Mouse (Mus musculus): ENCODE results near the gene Ptpn12. TPM values are rescaled to one million over a fixed set of nuclear protein-coding genes. Genes with fewer than 3 reads are reported as not detected.

The Ptpn12 gene
- polyA plus RNA-seq, 1 experiment from 2014 or later: 22.5 TPM

- Histone ChIP-seq H3K4me2 (no peak overlapping the region), H3K9me3 (replicated peaks; ENCODE audit: control insufficient read depth, low read length) (no peaks in the 10 kb centered on the region), H3K36me3 (ENCODE audit: control insufficient read depth, insufficient read depth, low read length) (no peaks in the 10 kb centered on the region), H3K4me3 (ENCODE audit: low read depth, low read length) (no peak overlapping the region), H3K27ac (ENCODE audit: low read depth, low read length) (no peak overlapping the region), H3K9ac (ENCODE audit: low read depth, low read length) (no peak overlapping the region), H3K27me3 (ENCODE audit: control insufficient read depth, insufficient read depth, low read length) (no peaks in the 10 kb centered on the region), H3K4me1 (ENCODE audit: control insufficient read depth, insufficient read depth, low read length) (peaks cover 5% of the 10 kb centered on the region; the same call in 1 of the 2 replicates)
- ATAC-seq (replicated peaks; ENCODE audit: insufficient number of reproducible peaks, low FRiP score, low TSS enrichment): no peak
- 68% methylated on average over 6 of the region's 6 CpGs for WGBS (ENCODE audit: insufficient replicate concordance)
Measured at GRCm38 (mm10) chr5:21034388-21034966, 21.2 kb downstream of the Ptpn12 start.

- no peak overlapping the region for H3K4me3 ChIP-seq (ENCODE audit: low read depth, low read length)
- ATAC-seq (replicated peaks; ENCODE audit: insufficient number of reproducible peaks, low FRiP score, low TSS enrichment): no peak
- 74% methylated on average over 11 of the region's 11 CpGs for WGBS (ENCODE audit: insufficient replicate concordance)
Measured at GRCm38 (mm10) chr5:21033382-21034056, 22.2 kb downstream of the Ptpn12 start.

GRCm38 (mm10) chr5:21032626-21033025 lies 23.1 kb downstream of the Ptpn12 start:
- H3K9ac ChIP-seq (ENCODE audit: low read depth, low read length): no peak overlapping the region
- peaks cover 10% of the 10 kb centered on the region for H3K36me3 ChIP-seq (ENCODE audit: control insufficient read depth, insufficient read depth, low read length)
- H3K4me3 ChIP-seq (ENCODE audit: low read depth, low read length): no peak overlapping the region
- peaks cover 5% of the 10 kb centered on the region; the same call in 1 of the 2 replicates for H3K4me1 ChIP-seq (ENCODE audit: control insufficient read depth, insufficient read depth, low read length)
- no peak for ATAC-seq (replicated peaks; ENCODE audit: insufficient number of reproducible peaks, low FRiP score, low TSS enrichment)
- 87% methylated on average over 3 of the region's 3 CpGs for whole genome bisulfite sequencing (ENCODE audit: insufficient replicate concordance)
- no peaks in the 10 kb centered on the region for H3K27me3 ChIP-seq (ENCODE audit: control insufficient read depth, insufficient read depth, low read length)
- H3K27ac ChIP-seq (ENCODE audit: low read depth, low read length): no peak overlapping the region
- H3K9me3 ChIP-seq (replicated peaks; ENCODE audit: control insufficient read depth, low read length): no peaks in the 10 kb centered on the region
- no peak overlapping the region for H3K4me2 ChIP-seq

More at GRCm38 (mm10) chr5:21033382-21034056, 22.2 kb downstream of the Ptpn12 start:
- Histone ChIP-seq H3K27me3 (ENCODE audit: control insufficient read depth, insufficient read depth, low read length) (no peaks in the 10 kb centered on the region), H3K9ac (ENCODE audit: low read depth, low read length) (no peak overlapping the region), H3K36me3 (ENCODE audit: control insufficient read depth, insufficient read depth, low read length) (0 out of 2 replicates have a peak, but pooled peaks cover 3% of the 10 kb centered on the region), H3K27ac (ENCODE audit: low read depth, low read length) (no peak overlapping the region), H3K9me3 (replicated peaks; ENCODE audit: control insufficient read depth, low read length) (no peaks in the 10 kb centered on the region), H3K4me1 (ENCODE audit: control insufficient read depth, insufficient read depth, low read length) (peaks cover 5% of the 10 kb centered on the region; the same call in 1 of the 2 replicates), H3K4me2 (no peak overlapping the region)

GRCm38 (mm10) chr5:21030226-21030625 lies 25.5 kb downstream of the Ptpn12 start:
- H3K9ac ChIP-seq (ENCODE audit: low read depth, low read length): no peak overlapping the region
- no peaks in the 10 kb centered on the region for H3K9me3 ChIP-seq (replicated peaks; ENCODE audit: control insufficient read depth, low read length)
- ATAC-seq (replicated peaks; ENCODE audit: insufficient number of reproducible peaks, low FRiP score, low TSS enrichment): no peak
- peaks cover 13% of the 10 kb centered on the region for H3K36me3 ChIP-seq (ENCODE audit: control insufficient read depth, insufficient read depth, low read length)
- H3K4me3 ChIP-seq (ENCODE audit: low read depth, low read length): no peak overlapping the region
- no peak overlapping the region for H3K27ac ChIP-seq (ENCODE audit: low read depth, low read length)
- peaks cover 5% of the 10 kb centered on the region; the same call in 1 of the 2 replicates for H3K4me1 ChIP-seq (ENCODE audit: control insufficient read depth, insufficient read depth, low read length)
- H3K27me3 ChIP-seq (ENCODE audit: control insufficient read depth, insufficient read depth, low read length): no peaks in the 10 kb centered on the region
- H3K4me2 ChIP-seq: no peak overlapping the region

- H3K4me1 ChIP-seq (ENCODE audit: control insufficient read depth, insufficient read depth, low read length): no peaks in the 10 kb centered on the region
Measured at GRCm38 (mm10) chr5:21017075-21017474, 38.6 kb downstream of the Ptpn12 start.

GRCm38 (mm10) chr5:21010908-21011307 lies 44.8 kb downstream of the Ptpn12 start:
- no peaks in the 10 kb centered on the region for H3K27me3 ChIP-seq (ENCODE audit: control insufficient read depth, insufficient read depth, low read length)
- no peak overlapping the region for H3K9ac ChIP-seq (ENCODE audit: low read depth, low read length)
- H3K36me3 ChIP-seq (ENCODE audit: control insufficient read depth, insufficient read depth, low read length): peaks cover 12% of the 10 kb centered on the region
- ATAC-seq (replicated peaks; ENCODE audit: insufficient number of reproducible peaks, low FRiP score, low TSS enrichment): no peak
- H3K27ac ChIP-seq (ENCODE audit: low read depth, low read length): no peak overlapping the region
- H3K4me2 ChIP-seq: no peak overlapping the region
- H3K4me1 ChIP-seq (ENCODE audit: control insufficient read depth, insufficient read depth, low read length): no peaks in the 10 kb centered on the region
- H3K9me3 ChIP-seq (replicated peaks; ENCODE audit: control insufficient read depth, low read length): no peaks in the 10 kb centered on the region
- H3K4me3 ChIP-seq (ENCODE audit: low read depth, low read length): no peak overlapping the region

More at GRCm38 (mm10) chr5:21017075-21017474, 38.6 kb downstream of the Ptpn12 start:
- ATAC-seq (replicated peaks; ENCODE audit: insufficient number of reproducible peaks, low FRiP score, low TSS enrichment): no peak
- peaks cover 15% of the 10 kb centered on the region for H3K36me3 ChIP-seq (ENCODE audit: control insufficient read depth, insufficient read depth, low read length)
- H3K27me3 ChIP-seq (ENCODE audit: control insufficient read depth, insufficient read depth, low read length): no peaks in the 10 kb centered on the region
- no peak overlapping the region for H3K27ac ChIP-seq (ENCODE audit: low read depth, low read length)
- WGBS (ENCODE audit: insufficient replicate concordance): 59% methylated on average over 5 of the region's 5 CpGs
- H3K9me3 ChIP-seq (replicated peaks; ENCODE audit: control insufficient read depth, low read length): no peaks in the 10 kb centered on the region
- H3K4me3 ChIP-seq (ENCODE audit: low read depth, low read length): no peak overlapping the region
- no peak overlapping the region for H3K4me2 ChIP-seq
- H3K9ac ChIP-seq (ENCODE audit: low read depth, low read length): no peak overlapping the region

- H3K9ac ChIP-seq (ENCODE audit: low read depth, low read length): no peak overlapping the region
- peaks cover 33% of the 10 kb centered on the region for H3K36me3 ChIP-seq (ENCODE audit: control insufficient read depth, insufficient read depth, low read length)
- H3K9me3 ChIP-seq (replicated peaks; ENCODE audit: control insufficient read depth, low read length): no peaks in the 10 kb centered on the region; the same call in 1 of the 2 replicates
- WGBS (ENCODE audit: insufficient replicate concordance): 81% methylated on average over 6 of the region's 6 CpGs
- no peaks in the 10 kb centered on the region for H3K27me3 ChIP-seq (ENCODE audit: control insufficient read depth, insufficient read depth, low read length)
- H3K27ac ChIP-seq (ENCODE audit: low read depth, low read length): no peak overlapping the region
- H3K4me1 ChIP-seq (ENCODE audit: control insufficient read depth, insufficient read depth, low read length): no peaks in the 10 kb centered on the region
- no peak for ATAC-seq (replicated peaks; ENCODE audit: insufficient number of reproducible peaks, low FRiP score, low TSS enrichment)
- no peak overlapping the region for H3K4me3 ChIP-seq (ENCODE audit: low read depth, low read length)
- H3K4me2 ChIP-seq: no peak overlapping the region
Measured at GRCm38 (mm10) chr5:21002723-21003122, 53.0 kb downstream of the Ptpn12 start.

- H3K4me1 ChIP-seq (ENCODE audit: control insufficient read depth, insufficient read depth, low read length): no peaks in the 10 kb centered on the region
- WGBS (ENCODE audit: insufficient replicate concordance): 93% methylated on average over 10 of the region's 10 CpGs
- H3K27ac ChIP-seq (ENCODE audit: low read depth, low read length): no peak overlapping the region
- ATAC-seq (replicated peaks; ENCODE audit: insufficient number of reproducible peaks, low FRiP score, low TSS enrichment): no peak
- H3K36me3 ChIP-seq (ENCODE audit: control insufficient read depth, insufficient read depth, low read length): peaks cover 40% of the 10 kb centered on the region
- H3K9ac ChIP-seq (ENCODE audit: low read depth, low read length): no peak overlapping the region
- no peaks in the 10 kb centered on the region for H3K27me3 ChIP-seq (ENCODE audit: control insufficient read depth, insufficient read depth, low read length)
- no peak overlapping the region for H3K4me2 ChIP-seq
- H3K4me3 ChIP-seq (ENCODE audit: low read depth, low read length): no peak overlapping the region
- H3K9me3 ChIP-seq (replicated peaks; ENCODE audit: control insufficient read depth, low read length): no peaks in the 10 kb centered on the region; the same call in 1 of the 2 replicates
Measured at GRCm38 (mm10) chr5:21001622-21002315, 53.9 kb downstream of the Ptpn12 start.

Measured in heart, embryonic 11.5 days (tissue).